Mouse (Mus musculus) thymus, postnatal 4 days (tissue): Measurements from ENCODE around the gene Tescl.
A peak's percentile ranks its signal among the peaks of the same experiment; 100 is the strongest.

Experiments used
- DNase-seq: peaks from one replicate; pipeline ENCODE4 v3.0.0; 2021

Tescl gene

GRCm38 (mm10) chr7:24298973-24299708 is 34.6 kb downstream of the Tescl start:
- peak; percentile 87 for DNase-seq

- peak; percentile 62 for DNase-seq
These were observed 35.1 kb downstream of the Tescl start for GRCm38 (mm10) chr7:24298635-24298972.

- no peak for DNase-seq
These were observed 36.2 kb downstream of the Tescl start for GRCm38 (mm10) chr7:24297361-24298095.

- DNase-seq = no peak
These were observed 37.4 kb downstream of the Tescl start for GRCm38 (mm10) chr7:24296386-24296785.

- no peak for DNase-seq
These were observed 38.4 kb downstream of the Tescl start for GRCm38 (mm10) chr7:24295376-24295775.

GRCm38 (mm10) chr7:24294763-24295162 is 39.0 kb downstream of the Tescl start:
- DNase-seq = no peak

- DNase-seq = no peak
These were observed 40.5 kb downstream of the Tescl start for GRCm38 (mm10) chr7:24293061-24293851.

GRCm38 (mm10) chr7:24291387-24292090 is 42.2 kb downstream of the Tescl start:
- DNase-seq = no peak

- no peak for DNase-seq
These were observed 43.5 kb downstream of the Tescl start for GRCm38 (mm10) chr7:24290106-24290693.

- DNase-seq = no peak
These were observed 45.2 kb downstream of the Tescl start for GRCm38 (mm10) chr7:24288512-24288911.

- peak; percentile 56 for DNase-seq
These were observed 46.1 kb downstream of the Tescl start for GRCm38 (mm10) chr7:24287670-24288069.

- DNase-seq = no peak
These were observed 46.8 kb downstream of the Tescl start for GRCm38 (mm10) chr7:24286916-24287315.

GRCm38 (mm10) chr7:24286090-24286489 is 47.6 kb downstream of the Tescl start:
- no peak for DNase-seq
